12 mouse cellular contexts compared by ENCODE assay signal in genomic region chrX:7753627-7754026, GRCm38 (mm10). TPM values are rescaled to one million over a fixed set of nuclear protein-coding genes. Genes with fewer than 3 reads are reported as not detected.
DNase-seq lines count a peak whose midpoint lies in the region; ATAC-seq and TF ChIP-seq lines count a peak whose summit lies in the region.
"Not testable (repeated sequence)": the region's sequence is repeated elsewhere in the genome, so short reads cannot be mapped to it uniquely, and the experiment has no call there.
"Had no signal": no experiment of that assay in that cellular context is flagged by ENCODE, and none has a peak within 500 bp of the region (broad histone marks: within the 10 kb centered on the region; RNA-seq: fewer than 3 reads in every experiment).

No protein-coding gene starts in this region.

- TF ChIP-seq RAD21 in CH12.LX (IDR thresholded peaks at IDR 0.05; ENCODE audit: low read depth, low read length) = peak; percentile 9

- TF ChIP-seq EP300 in CH12.LX (IDR thresholded peaks at IDR 0.05; ENCODE audit: low read length); stomach, postnatal 0 days (optimal IDR thresholded peaks at IDR 0.05): not testable (repeated sequence)

- not testable (repeated sequence) for H3K4me3 ChIP-seq in CH12.LX (replicated peaks in 1 of 3; ENCODE audit: low read depth in 2 of 3, low read length in 2 of 3, poor library complexity in 1 of 3); lung, adult 2 months (replicated peaks; ENCODE audit: extremely low read depth, low read depth, low read length); midbrain, embryonic 12.5 days; stomach, postnatal 0 days (ENCODE audit: low read depth, low read length)

- peak in 1 of 2 experiments; percentile 42; a peak in 2 of 4 replicates for TF ChIP-seq CTCF in CH12.LX (conservative IDR thresholded peaks at IDR 0.05 in 1 of 2, IDR thresholded peaks at IDR 0.05 in 1 of 2; ENCODE audit: low read depth in 2 of 2, low read length in 2 of 2)
- not testable (repeated sequence) for TF ChIP-seq CTCF in brain, embryonic 14.5 days (IDR thresholded peaks at IDR 0.05; ENCODE audit: borderline replicate concordance, extremely low read depth, insufficient read depth, insufficient read length)
- 0 out of 2 replicates have a peak, but pooled peaks have one; percentile 1 for TF ChIP-seq CTCF in lung, adult 2 months (IDR thresholded peaks at IDR 0.05; ENCODE audit: insufficient read depth, low read length)
- TF ChIP-seq CTCF in stomach, postnatal 0 days (IDR thresholded peaks at IDR 0.05; ENCODE audit: low read depth) = peak; percentile 59

- not testable (repeated sequence) for H3K36me3 ChIP-seq in CH12.LX (replicated peaks in 1 of 2; ENCODE audit: control insufficient read depth in 1 of 2, insufficient read depth in 1 of 2, low read length in 1 of 2); midbrain, embryonic 12.5 days; stomach, postnatal 0 days (ENCODE audit: control insufficient read depth, insufficient read depth, low read length)

- dilution Hi-C loops in CH12.LX (cut with MboI; ENCODE audit: extremely low pct_ligation_motif_present, extremely low pct_unique_long_range_greater_than_20kb, low sequenced_read_pairs) = not testable (repeated sequence)

- H3K4me1 ChIP-seq in CH12.LX (ENCODE audit: control insufficient read depth in 1 of 2, insufficient read depth in 2 of 2) = peaks cover 0 to 11% of the 10 kb centered on the region in 2 experiments; a peak in 3 of 4 replicates
- H3K4me1 ChIP-seq in lung, adult 2 months (ENCODE audit: control insufficient read depth, insufficient read depth, low read length); midbrain, embryonic 12.5 days; stomach, postnatal 0 days (replicated peaks; ENCODE audit: control insufficient read depth, insufficient read depth): not testable (repeated sequence)

- not testable (repeated sequence) for H3K9me3 ChIP-seq in CH12.LX (replicated peaks; ENCODE audit: low read length); midbrain, embryonic 12.5 days; stomach, postnatal 0 days (ENCODE audit: control insufficient read depth, low read length)

- not testable (repeated sequence) for H3K27me3 ChIP-seq in CH12.LX (replicated peaks); midbrain, embryonic 12.5 days; stomach, postnatal 0 days (ENCODE audit: control insufficient read depth, insufficient read depth, low read length)

- H3K9ac ChIP-seq in CH12.LX (ENCODE audit: insufficient read depth, low read depth); midbrain, embryonic 12.5 days (replicated peaks); stomach, postnatal 0 days (ENCODE audit: low read length): not testable (repeated sequence)

- not testable (repeated sequence) for DNase-seq in CH12.LX (ENCODE audit: extremely low read depth); lung, adult 2 months
- peak; percentile 43 for DNase-seq in brain, embryonic 14.5 days (ENCODE audit: low read depth)
- peak; percentile 56 for DNase-seq in kidney, adult 9 months
- DNase-seq in stomach, postnatal 0 days (ENCODE audit: low spot score) = peak; percentile 12

- not testable (repeated sequence) for TF ChIP-seq POLR2A in CH12.LX (IDR thresholded peaks at IDR 0.05; ENCODE audit: low read depth, low read length); brain, embryonic 14.5 days (IDR thresholded peaks at IDR 0.05; ENCODE audit: borderline replicate concordance, extremely low read depth, insufficient read depth, insufficient read length, poor library complexity, severe bottlenecking); lung, adult 2 months (IDR thresholded peaks at IDR 0.05; ENCODE audit: borderline replicate concordance, extremely low read depth, low read depth, low read length)

- in situ Hi-C loops in CH12.LX (cut with MboI; ENCODE audit: low pct_ligation_motif_present, low pct_unique_long_range_greater_than_20kb, low sequenced_read_pairs) = not testable (repeated sequence)

- H3K4me2 ChIP-seq in CH12.LX (ENCODE audit: insufficient read depth, low read depth, poor library complexity, severe bottlenecking); midbrain, embryonic 12.5 days (replicated peaks); stomach, postnatal 0 days (replicated peaks; ENCODE audit: low read depth): not testable (repeated sequence)

- H3K27ac ChIP-seq in CH12.LX (ENCODE audit: insufficient read depth, low read depth); midbrain, embryonic 12.5 days (replicated peaks); stomach, postnatal 0 days (replicated peaks): not testable (repeated sequence)

- H3K79me2 ChIP-seq in CH12.LX (replicated peaks; ENCODE audit: control insufficient read depth, extremely low read depth, insufficient read depth, poor library complexity, severe bottlenecking) = not testable (repeated sequence)

- WGBS in lung, adult 2 months = 25% methylated on average over 3 of the region's 3 CpGs
- WGBS in midbrain, embryonic 12.5 days = 17% methylated on average over 3 of the region's 3 CpGs
- WGBS in stomach, postnatal 0 days = 13% methylated on average over 3 of the region's 3 CpGs

- ATAC-seq in granulocyte monocyte progenitor cell, adult 5-6 weeks (replicated peaks; ENCODE audit: poor library complexity, severe bottlenecking) = peak; percentile 70
- ATAC-seq in midbrain, embryonic 12.5 days (ENCODE audit: low FRiP score, low read depth) = peak; percentile 48; the same call in 1 of the 2 replicates
- ATAC-seq in stomach, postnatal 0 days (ENCODE audit: low FRiP score, low TSS enrichment) = 0 out of 2 replicates have a peak, but pooled peaks have one; percentile 51

RNA-seq across cellular contexts. Expression of gene Ccdc120, which starts 2.9 kb away (rescaled TPM):
- total RNA-seq in CH12.LX (2012; rRNA removed) (3.6 and 6.9 TPM in 2 replicates), CH12.LX (2014; rRNA removed) (3.5 and 4.4 TPM in 2 replicates)
- 6.9 and 9.0 TPM in 2 replicates for polyA plus RNA-seq in CH12.LX (2012; ENCODE audit: insufficient read length, low read depth)
- 86.8 and 89.7 TPM in 2 replicates for polyA plus RNA-seq in brain, embryonic 14.5 days (2012; rRNA removed)
- not detected in 2 replicates for total RNA-seq in granulocyte monocyte progenitor cell, adult 5-6 weeks (2014; fragmentation: Nextera tagmentation)
- 0.04 and 0.21 TPM in 2 replicates for total RNA-seq in granulocyte monocyte progenitor cell, adult 5-6 weeks (2017)
- 33.9 and 34.5 TPM in 2 replicates for polyA plus RNA-seq in lung, adult 2 months (2012; rRNA removed)
- polyA plus RNA-seq in midbrain, embryonic 12.5 days (2016; fragmentation: Nextera tagmentation; extraction: Ambion mirVana) = 27.5 and 34.1 TPM in 2 replicates
- 21.5 and 23.0 TPM in 2 replicates for polyA plus RNA-seq in stomach, postnatal 0 days (2015; fragmentation: Nextera tagmentation; extraction: Ambion mirVana)

RNA-seq across cellular contexts. Expression of gene Tfe3, which starts 8.7 kb away (rescaled TPM):
- total RNA-seq in CH12.LX (2012; rRNA removed) (12.9 and 15.9 TPM in 2 replicates), CH12.LX (2014; rRNA removed) (6.7 and 8.3 TPM in 2 replicates)
- polyA plus RNA-seq in CH12.LX (2012; ENCODE audit: insufficient read length, low read depth) = 26.0 TPM in 2 replicates
- polyA plus RNA-seq in brain, embryonic 14.5 days (2012; rRNA removed) = 14.1 and 22.6 TPM in 2 replicates
- total RNA-seq in granulocyte monocyte progenitor cell, adult 5-6 weeks (2014; fragmentation: Nextera tagmentation) = 17.4 and 27.8 TPM in 2 replicates
- total RNA-seq in granulocyte monocyte progenitor cell, adult 5-6 weeks (2017) = 5.7 and 7.2 TPM in 2 replicates
- 28.8 and 31.8 TPM in 2 replicates for polyA plus RNA-seq in lung, adult 2 months (2012; rRNA removed)
- polyA plus RNA-seq in midbrain, embryonic 12.5 days (2016; fragmentation: Nextera tagmentation; extraction: Ambion mirVana) = 37.6 and 39.1 TPM in 2 replicates
- 17.3 and 18.2 TPM in 2 replicates for polyA plus RNA-seq in stomach, postnatal 0 days (2015; fragmentation: Nextera tagmentation; extraction: Ambion mirVana)

RNA-seq across cellular contexts. Expression of gene Praf2, which starts 25.4 kb away (rescaled TPM):
- total RNA-seq in CH12.LX (2012; rRNA removed) (41.8 and 49.1 TPM in 2 replicates), CH12.LX (2014; rRNA removed) (25.7 and 26.9 TPM in 2 replicates)
- 40.5 and 40.6 TPM in 2 replicates for polyA plus RNA-seq in CH12.LX (2012; ENCODE audit: insufficient read length, low read depth)
- 95.6 and 106 TPM in 2 replicates for polyA plus RNA-seq in brain, embryonic 14.5 days (2012; rRNA removed)
- total RNA-seq in granulocyte monocyte progenitor cell, adult 5-6 weeks (2014; fragmentation: Nextera tagmentation) = 4.3 and 16.1 TPM in 2 replicates
- 2.8 and 6.2 TPM in 2 replicates for total RNA-seq in granulocyte monocyte progenitor cell, adult 5-6 weeks (2017)
- 41.0 and 46.2 TPM in 2 replicates for polyA plus RNA-seq in lung, adult 2 months (2012; rRNA removed)
- 88.8 and 89.2 TPM in 2 replicates for polyA plus RNA-seq in midbrain, embryonic 12.5 days (2016; fragmentation: Nextera tagmentation; extraction: Ambion mirVana)
- polyA plus RNA-seq in stomach, postnatal 0 days (2015; fragmentation: Nextera tagmentation; extraction: Ambion mirVana) = 23.8 and 26.0 TPM in 2 replicates

RNA-seq across cellular contexts. Expression of gene Gm45208, which starts 31.6 kb away (rescaled TPM):
- total RNA-seq in CH12.LX (2012; rRNA removed) = 0.47 TPM in 1 of 2 replicates, not detected in the other
- not detected in 2 replicates for total RNA-seq in CH12.LX (2014; rRNA removed)
- 13.0 and 13.1 TPM in 2 replicates for polyA plus RNA-seq in CH12.LX (2012; ENCODE audit: insufficient read length, low read depth)
- polyA plus RNA-seq in brain, embryonic 14.5 days (2012; rRNA removed) = 0.33 and 0.63 TPM in 2 replicates
- not detected in 2 replicates for total RNA-seq in granulocyte monocyte progenitor cell, adult 5-6 weeks (2014; fragmentation: Nextera tagmentation)
- total RNA-seq in granulocyte monocyte progenitor cell, adult 5-6 weeks (2017) = not detected in 2 replicates
- 1.7 and 2.7 TPM in 2 replicates for polyA plus RNA-seq in lung, adult 2 months (2012; rRNA removed)
- not detected in 2 replicates for polyA plus RNA-seq in midbrain, embryonic 12.5 days (2016; fragmentation: Nextera tagmentation; extraction: Ambion mirVana)
- not detected in 2 replicates for polyA plus RNA-seq in stomach, postnatal 0 days (2015; fragmentation: Nextera tagmentation; extraction: Ambion mirVana)
- polyA plus RNA-seq: heart, embryonic 15.5 days; hindbrain, embryonic 13.5 days; liver, embryonic 12.5 days; macrophage; midbrain, embryonic 16.5 days had no signal

RNA-seq across cellular contexts. Expression of gene Gripap1, which starts 35.9 kb away (rescaled TPM):
- total RNA-seq in CH12.LX (2012; rRNA removed) = 25.5 and 27.1 TPM in 2 replicates
- 15.7 and 19.9 TPM in 2 replicates for total RNA-seq in CH12.LX (2014; rRNA removed)
- 49.4 and 53.1 TPM in 2 replicates for polyA plus RNA-seq in CH12.LX (2012; ENCODE audit: insufficient read length, low read depth)
- polyA plus RNA-seq in brain, embryonic 14.5 days (2012; rRNA removed) = 85.4 and 86.1 TPM in 2 replicates
- total RNA-seq in granulocyte monocyte progenitor cell, adult 5-6 weeks (2014; fragmentation: Nextera tagmentation) = 43.6 and 52.5 TPM in 2 replicates
- total RNA-seq in granulocyte monocyte progenitor cell, adult 5-6 weeks (2017) = 59.7 and 78.0 TPM in 2 replicates
- polyA plus RNA-seq in lung, adult 2 months (2012; rRNA removed) = 19.0 and 32.4 TPM in 2 replicates
- 78.3 and 80.8 TPM in 2 replicates for polyA plus RNA-seq in midbrain, embryonic 12.5 days (2016; fragmentation: Nextera tagmentation; extraction: Ambion mirVana)
- polyA plus RNA-seq in stomach, postnatal 0 days (2015; fragmentation: Nextera tagmentation; extraction: Ambion mirVana) = 20.0 and 20.9 TPM in 2 replicates
